Mouse (Mus musculus): ENCODE measurements around the gene Catsper1. TPM values are rescaled to one million over a fixed set of nuclear protein-coding genes. Genes with fewer than 3 reads are reported as not detected.

Gene Catsper1
- polyA plus RNA-seq (2014; fragmentation: Nextera tagmentation; extraction: Ambion mirVana) = not detected in 2 replicates

GRCm38 (mm10) chr19:5335441-5335840 is at the start of gene Catsper1:
TSS of gene Catsper1 (plus strand) at chr19:5335741.
- Histone ChIP-seq H3K27ac (no peak within 1 kb of the TSS), H3K4me3 (replicated peaks; ENCODE audit: low read length) (no peak within 1 kb of the TSS), H3K4me1 (replicated peaks; ENCODE audit: control insufficient read depth, insufficient read depth, low read length) (no peaks in the 10 kb centered on the region), H3K9ac (no peak within 1 kb of the TSS), H3K9me3 (ENCODE audit: control insufficient read depth, low read length) (no peaks in the 10 kb centered on the region), H3K27me3 (ENCODE audit: control insufficient read depth, insufficient read depth, low read length) (no peaks in the 10 kb centered on the region), H3K36me3 (replicated peaks; ENCODE audit: control insufficient read depth, insufficient read depth) (no peaks in the 10 kb centered on the region), H3K4me2 (replicated peaks) (no peak within 1 kb of the TSS)
- DNase-seq (ENCODE audit: low spot score) = no peak
- 87% methylated on average over 6 of the region's 6 CpGs for WGBS
- no peak for ATAC-seq (ENCODE audit: low FRiP score)

- peaks cover 34% of the 10 kb centered on the region for H3K4me1 ChIP-seq (replicated peaks; ENCODE audit: control insufficient read depth, insufficient read depth, low read length)
Measured at GRCm38 (mm10) chr19:5294972-5295735, 40.4 kb upstream of the Catsper1 start, which contains the start of gene Sf3b2. TSS of gene Sf3b2 (minus strand) at chr19:5295455.

GRCm38 (mm10) chr19:5295736-5296075 is 39.8 kb upstream of the Catsper1 start:
- no peaks in the 10 kb centered on the region for H3K9me3 ChIP-seq (ENCODE audit: control insufficient read depth, low read length)
- H3K27ac ChIP-seq = peak overlapping the region; percentile 88
- H3K4me1 ChIP-seq (replicated peaks; ENCODE audit: control insufficient read depth, insufficient read depth, low read length) = peaks cover 37% of the 10 kb centered on the region
- no peaks in the 10 kb centered on the region for H3K27me3 ChIP-seq (ENCODE audit: control insufficient read depth, insufficient read depth, low read length)
- ATAC-seq (ENCODE audit: low FRiP score) (peak; percentile 44), DNase-seq (ENCODE audit: low spot score) (no peak)
- H3K36me3 ChIP-seq (replicated peaks; ENCODE audit: control insufficient read depth, insufficient read depth) = peaks cover 33% of the 10 kb centered on the region
- H3K9ac ChIP-seq = peak overlapping the region; percentile 73
- peak overlapping the region; percentile 66 for H3K4me2 ChIP-seq (replicated peaks)
- peak overlapping the region; percentile 84 for H3K4me3 ChIP-seq (replicated peaks; ENCODE audit: low read length)
- 6% methylated on average over 13 of the region's 13 CpGs for WGBS

More at GRCm38 (mm10) chr19:5294972-5295735, 40.4 kb upstream of the Catsper1 start, which contains the start of gene Sf3b2:
- peak within 1 kb of the TSS; percentile 83 for H3K4me2 ChIP-seq (replicated peaks)
- H3K9me3 ChIP-seq (ENCODE audit: control insufficient read depth, low read length) = no peaks in the 10 kb centered on the region
- peak within 1 kb of the TSS; percentile 84 for H3K4me3 ChIP-seq (replicated peaks; ENCODE audit: low read length)
- H3K27ac ChIP-seq = peak within 1 kb of the TSS; percentile 88
- WGBS = under 1% methylated on average over 46 of the region's 46 CpGs
- peaks cover 38% of the 10 kb centered on the region for H3K36me3 ChIP-seq (replicated peaks; ENCODE audit: control insufficient read depth, insufficient read depth)
- peak; percentile 95 for ATAC-seq (ENCODE audit: low FRiP score)
- peak within 1 kb of the TSS; percentile 85 for H3K9ac ChIP-seq
- H3K27me3 ChIP-seq (ENCODE audit: control insufficient read depth, insufficient read depth, low read length) = no peaks in the 10 kb centered on the region
- peak; percentile 99 for DNase-seq (ENCODE audit: low spot score)

GRCm38 (mm10) chr19:5296630-5297029 is 38.9 kb upstream of the Catsper1 start:
- peaks cover 23% of the 10 kb centered on the region for H3K36me3 ChIP-seq (replicated peaks; ENCODE audit: control insufficient read depth, insufficient read depth)
- peak overlapping the region; percentile 66; the same call in 1 of the 2 replicates for H3K4me2 ChIP-seq (replicated peaks)
- no peak for ATAC-seq (ENCODE audit: low FRiP score)
- peaks cover 38% of the 10 kb centered on the region for H3K4me1 ChIP-seq (replicated peaks; ENCODE audit: control insufficient read depth, insufficient read depth, low read length)
- no peak overlapping the region for H3K4me3 ChIP-seq (replicated peaks; ENCODE audit: low read length)
- H3K9me3 ChIP-seq (ENCODE audit: control insufficient read depth, low read length) = no peaks in the 10 kb centered on the region
- no peak for DNase-seq (ENCODE audit: low spot score)
- 72% methylated on average over 5 of the region's 5 CpGs for WGBS
- H3K9ac ChIP-seq = no peak overlapping the region
- H3K27me3 ChIP-seq (ENCODE audit: control insufficient read depth, insufficient read depth, low read length) = no peaks in the 10 kb centered on the region
- H3K27ac ChIP-seq = no peak overlapping the region

GRCm38 (mm10) chr19:5297903-5298800 is 37.4 kb upstream of the Catsper1 start, which contains the start of gene Gal3st3:
TSS of gene Gal3st3 (plus strand) at chr19:5298331.
- Histone ChIP-seq H3K9ac (peak within 1 kb of the TSS; percentile 76), H3K27me3 (ENCODE audit: control insufficient read depth, insufficient read depth, low read length) (no peaks in the 10 kb centered on the region), H3K4me1 (replicated peaks; ENCODE audit: control insufficient read depth, insufficient read depth, low read length) (peaks cover 38% of the 10 kb centered on the region), H3K27ac (peak within 1 kb of the TSS; percentile 85), H3K36me3 (replicated peaks; ENCODE audit: control insufficient read depth, insufficient read depth) (peaks cover 19% of the 10 kb centered on the region), H3K9me3 (ENCODE audit: control insufficient read depth, low read length) (no peaks in the 10 kb centered on the region), H3K4me2 (replicated peaks) (peak within 1 kb of the TSS; percentile 82), H3K4me3 (replicated peaks; ENCODE audit: low read length) (peak within 1 kb of the TSS; percentile 49)
- ATAC-seq (ENCODE audit: low FRiP score) (peak; percentile 52), DNase-seq (ENCODE audit: low spot score) (peak; percentile 64)
- 5% methylated on average over 32 of the region's 32 CpGs for WGBS

GRCm38 (mm10) chr19:5300588-5300987 is 35.0 kb upstream of the Catsper1 start:
- H3K4me2 ChIP-seq (replicated peaks) = no peak overlapping the region
- no peaks in the 10 kb centered on the region for H3K9me3 ChIP-seq (ENCODE audit: control insufficient read depth, low read length)
- no peaks in the 10 kb centered on the region for H3K27me3 ChIP-seq (ENCODE audit: control insufficient read depth, insufficient read depth, low read length)
- DNase-seq (ENCODE audit: low spot score) = no peak
- no peak overlapping the region for H3K9ac ChIP-seq
- WGBS = 88% methylated on average over 6 of the region's 6 CpGs
- peaks cover 34% of the 10 kb centered on the region for H3K36me3 ChIP-seq (replicated peaks; ENCODE audit: control insufficient read depth, insufficient read depth)
- no peak for ATAC-seq (ENCODE audit: low FRiP score)
- no peak overlapping the region for H3K27ac ChIP-seq
- H3K4me1 ChIP-seq (replicated peaks; ENCODE audit: control insufficient read depth, insufficient read depth, low read length) = peaks cover 27% of the 10 kb centered on the region
- no peak overlapping the region for H3K4me3 ChIP-seq (replicated peaks; ENCODE audit: low read length)

GRCm38 (mm10) chr19:5302455-5302854 is 33.1 kb upstream of the Catsper1 start:
- Histone ChIP-seq H3K27ac (no peak overlapping the region), H3K36me3 (replicated peaks; ENCODE audit: control insufficient read depth, insufficient read depth) (peaks cover 52% of the 10 kb centered on the region), H3K4me3 (replicated peaks; ENCODE audit: low read length) (no peak overlapping the region), H3K9ac (no peak overlapping the region), H3K4me2 (replicated peaks) (no peak overlapping the region), H3K9me3 (ENCODE audit: control insufficient read depth, low read length) (no peaks in the 10 kb centered on the region), H3K27me3 (ENCODE audit: control insufficient read depth, insufficient read depth, low read length) (no peaks in the 10 kb centered on the region), H3K4me1 (replicated peaks; ENCODE audit: control insufficient read depth, insufficient read depth, low read length) (peaks cover 18% of the 10 kb centered on the region)
- WGBS = 32% methylated on average over 4 of the region's 4 CpGs
- DNase-seq (ENCODE audit: low spot score) (peak; percentile 38), ATAC-seq (ENCODE audit: low FRiP score) (no peak)

- Histone ChIP-seq H3K9ac (no peak overlapping the region), H3K36me3 (replicated peaks; ENCODE audit: control insufficient read depth, insufficient read depth) (peaks cover 58% of the 10 kb centered on the region), H3K4me1 (replicated peaks; ENCODE audit: control insufficient read depth, insufficient read depth, low read length) (no peaks in the 10 kb centered on the region), H3K4me2 (replicated peaks) (no peak overlapping the region), H3K9me3 (ENCODE audit: control insufficient read depth, low read length) (no peaks in the 10 kb centered on the region), H3K27me3 (ENCODE audit: control insufficient read depth, insufficient read depth, low read length) (no peaks in the 10 kb centered on the region), H3K4me3 (replicated peaks; ENCODE audit: low read length) (no peak overlapping the region), H3K27ac (no peak overlapping the region)
- ATAC-seq (ENCODE audit: low FRiP score) (no peak), DNase-seq (ENCODE audit: low spot score) (no peak)
- WGBS = 90% methylated on average over 6 of the region's 6 CpGs
Measured at GRCm38 (mm10) chr19:5306279-5306678, 29.3 kb upstream of the Catsper1 start.
